Mouse (Mus musculus): Measurements from ENCODE around the gene Nr4a2. TPM values are rescaled to one million over a fixed set of nuclear protein-coding genes. Genes with fewer than 3 reads are reported as not detected.
A peak's percentile ranks its signal among the peaks of the same experiment; 100 is the strongest.

Nr4a2 gene
- polyA plus RNA-seq (2016; fragmentation: Nextera tagmentation; extraction: Ambion mirVana): 2.3 and 3.4 TPM in 2 replicates

- no peaks in the 10 kb centered on the region for H3K9me3 ChIP-seq
- peak; percentile 90 for DNase-seq (ENCODE audit: low spot score)
- H3K27ac ChIP-seq: peak within 1 kb of the TSS; percentile 100
- 6% methylated on average over 69 of the region's 69 CpGs for WGBS
- H3K4me1 ChIP-seq: peaks cover 6% of the 10 kb centered on the region; the same call in 1 of the 2 replicates
- H3K4me3 ChIP-seq: peak within 1 kb of the TSS; percentile 99
- H3K36me3 ChIP-seq: no peaks in the 10 kb centered on the region
- H3K27me3 ChIP-seq (ENCODE audit: insufficient read depth, poor library complexity, severe bottlenecking): no peaks in the 10 kb centered on the region
Observed at GRCm38 (mm10) chr2:57123991-57124840, at the start of gene Nr4a2. TSS of gene Nr4a2 (minus strand) at chr2:57124003.

GRCm38 (mm10) chr2:57165416-57165815 is 41.6 kb upstream of the Nr4a2 start:
- Histone ChIP-seq H3K36me3 (no peaks in the 10 kb centered on the region), H3K27ac (no peak overlapping the region), H3K4me1 (no peaks in the 10 kb centered on the region), H3K4me3 (no peak overlapping the region), H3K9me3 (no peaks in the 10 kb centered on the region), H3K27me3 (ENCODE audit: insufficient read depth, poor library complexity, severe bottlenecking) (no peaks in the 10 kb centered on the region)
- DNase-seq (ENCODE audit: low spot score): no peak
- WGBS: 78% methylated on average over 1 of the region's 1 CpGs

- Histone ChIP-seq H3K9me3 (no peaks in the 10 kb centered on the region), H3K4me3 (no peak overlapping the region)
- 85% methylated on average over 9 of the region's 9 CpGs for WGBS
Observed at GRCm38 (mm10) chr2:57156814-57157213, 33.0 kb upstream of the Nr4a2 start.

GRCm38 (mm10) chr2:57149796-57150195 is 26.0 kb upstream of the Nr4a2 start:
- Histone ChIP-seq H3K27ac (no peak overlapping the region), H3K4me1 (no peaks in the 10 kb centered on the region), H3K36me3 (no peaks in the 10 kb centered on the region), H3K9me3 (no peaks in the 10 kb centered on the region), H3K27me3 (ENCODE audit: insufficient read depth, poor library complexity, severe bottlenecking) (no peaks in the 10 kb centered on the region), H3K4me3 (no peak overlapping the region)
- no peak for DNase-seq (ENCODE audit: low spot score)
- WGBS: 74% methylated on average over 4 of the region's 4 CpGs

More at GRCm38 (mm10) chr2:57156814-57157213, 33.0 kb upstream of the Nr4a2 start:
- DNase-seq (ENCODE audit: low spot score): no peak
- Histone ChIP-seq H3K27me3 (ENCODE audit: insufficient read depth, poor library complexity, severe bottlenecking) (no peaks in the 10 kb centered on the region), H3K4me1 (peaks cover 8% of the 10 kb centered on the region; the same call in 1 of the 2 replicates), H3K36me3 (no peaks in the 10 kb centered on the region), H3K27ac (no peak overlapping the region)

- WGBS: 71% methylated on average over 2 of the region's 2 CpGs
- no peaks in the 10 kb centered on the region for H3K9me3 ChIP-seq
Observed at GRCm38 (mm10) chr2:57148231-57148630, 24.4 kb upstream of the Nr4a2 start.

GRCm38 (mm10) chr2:57145646-57146421 is 22.0 kb upstream of the Nr4a2 start:
- H3K9me3 ChIP-seq: no peaks in the 10 kb centered on the region
- H3K27ac ChIP-seq: no peak overlapping the region
- H3K27me3 ChIP-seq (ENCODE audit: insufficient read depth, poor library complexity, severe bottlenecking): no peaks in the 10 kb centered on the region
- no peaks in the 10 kb centered on the region for H3K4me1 ChIP-seq
- no peaks in the 10 kb centered on the region for H3K36me3 ChIP-seq
- no peak overlapping the region for H3K4me3 ChIP-seq
- no peak for DNase-seq (ENCODE audit: low spot score)
- 89% methylated on average over 5 of the region's 5 CpGs for WGBS

More at GRCm38 (mm10) chr2:57148231-57148630, 24.4 kb upstream of the Nr4a2 start:
- Histone ChIP-seq H3K27ac (no peak overlapping the region), H3K27me3 (ENCODE audit: insufficient read depth, poor library complexity, severe bottlenecking) (no peaks in the 10 kb centered on the region), H3K36me3 (no peaks in the 10 kb centered on the region), H3K4me1 (no peaks in the 10 kb centered on the region), H3K4me3 (no peak overlapping the region)
- no peak for DNase-seq (ENCODE audit: low spot score)

- H3K4me3 ChIP-seq: no peak overlapping the region
- no peak for DNase-seq (ENCODE audit: low spot score)
- no peaks in the 10 kb centered on the region for H3K36me3 ChIP-seq
- no peak overlapping the region for H3K27ac ChIP-seq
- H3K4me1 ChIP-seq: 0 out of 2 replicates have a peak, but pooled peaks cover 4% of the 10 kb centered on the region
- no peaks in the 10 kb centered on the region for H3K9me3 ChIP-seq
- no peaks in the 10 kb centered on the region for H3K27me3 ChIP-seq (ENCODE audit: insufficient read depth, poor library complexity, severe bottlenecking)
- WGBS: 88% methylated on average over 6 of the region's 6 CpGs
Observed at GRCm38 (mm10) chr2:57138594-57138993, 14.8 kb upstream of the Nr4a2 start.

- no peaks in the 10 kb centered on the region; the same call in 1 of the 2 replicates for H3K4me1 ChIP-seq
- no peaks in the 10 kb centered on the region for H3K36me3 ChIP-seq
- no peak overlapping the region for H3K27ac ChIP-seq
- no peak overlapping the region for H3K4me3 ChIP-seq
- H3K9me3 ChIP-seq: no peaks in the 10 kb centered on the region
- H3K27me3 ChIP-seq (ENCODE audit: insufficient read depth, poor library complexity, severe bottlenecking): no peaks in the 10 kb centered on the region
- WGBS: 64% methylated on average over 4 of the region's 4 CpGs
- no peak for DNase-seq (ENCODE audit: low spot score)
Observed at GRCm38 (mm10) chr2:57127461-57127860, 3.7 kb upstream of the Nr4a2 start.

GRCm38 (mm10) chr2:57125891-57126290 is 2.1 kb upstream of the Nr4a2 start:
- no peak for DNase-seq (ENCODE audit: low spot score)
- 74% methylated on average over 6 of the region's 6 CpGs for WGBS
- no peak overlapping the region for H3K4me3 ChIP-seq

GRCm38 (mm10) chr2:57122986-57123980 is 520 bp downstream of the Nr4a2 start:
- H3K27me3 ChIP-seq (ENCODE audit: insufficient read depth, poor library complexity, severe bottlenecking): no peaks in the 10 kb centered on the region

More at GRCm38 (mm10) chr2:57125891-57126290, 2.1 kb upstream of the Nr4a2 start:
- Histone ChIP-seq H3K4me1 (peaks cover 6% of the 10 kb centered on the region; the same call in 1 of the 2 replicates), H3K27ac (no peak overlapping the region), H3K27me3 (ENCODE audit: insufficient read depth, poor library complexity, severe bottlenecking) (no peaks in the 10 kb centered on the region), H3K36me3 (no peaks in the 10 kb centered on the region), H3K9me3 (no peaks in the 10 kb centered on the region)

GRCm38 (mm10) chr2:57121110-57121509 is 2.7 kb downstream of the Nr4a2 start:
- Histone ChIP-seq H3K27me3 (ENCODE audit: insufficient read depth, poor library complexity, severe bottlenecking) (no peaks in the 10 kb centered on the region), H3K36me3 (no peaks in the 10 kb centered on the region), H3K4me1 (peaks cover 6% of the 10 kb centered on the region; the same call in 1 of the 2 replicates), H3K27ac (no peak overlapping the region), H3K9me3 (no peaks in the 10 kb centered on the region), H3K4me3 (no peak overlapping the region)
- DNase-seq (ENCODE audit: low spot score): no peak
- WGBS: 71% methylated on average over 4 of the region's 4 CpGs

More at GRCm38 (mm10) chr2:57122986-57123980, 520 bp downstream of the Nr4a2 start:
- Histone ChIP-seq H3K36me3 (no peaks in the 10 kb centered on the region), H3K4me3 (peak overlapping the region; percentile 99), H3K27ac (peak overlapping the region; percentile 100), H3K9me3 (no peaks in the 10 kb centered on the region), H3K4me1 (peaks cover 6% of the 10 kb centered on the region; the same call in 1 of the 2 replicates)
- WGBS: under 1% methylated on average over 67 of the region's 67 CpGs
- DNase-seq (ENCODE audit: low spot score): peak; percentile 87
